Mouse (Mus musculus) 3134 (cell line): ENCODE measurements around the gene Pcnx3.
A peak's percentile ranks its signal among the peaks of the same experiment; 100 is the strongest.
"Not testable (repeated sequence)": the region's sequence is repeated elsewhere in the genome, so short reads cannot be mapped to it uniquely, and the experiment has no call there.

ENCODE experiments used
- DNase-seq: peaks from one replicate; pipeline ENCODE4 v3.0.0-alpha.2; 2011; ENCODE audit warnings: low spot score; ENCODE audit not compliant: insufficient read length; ENCODE audit errors: extremely low read depth

Gene Pcnx3

DNA sequence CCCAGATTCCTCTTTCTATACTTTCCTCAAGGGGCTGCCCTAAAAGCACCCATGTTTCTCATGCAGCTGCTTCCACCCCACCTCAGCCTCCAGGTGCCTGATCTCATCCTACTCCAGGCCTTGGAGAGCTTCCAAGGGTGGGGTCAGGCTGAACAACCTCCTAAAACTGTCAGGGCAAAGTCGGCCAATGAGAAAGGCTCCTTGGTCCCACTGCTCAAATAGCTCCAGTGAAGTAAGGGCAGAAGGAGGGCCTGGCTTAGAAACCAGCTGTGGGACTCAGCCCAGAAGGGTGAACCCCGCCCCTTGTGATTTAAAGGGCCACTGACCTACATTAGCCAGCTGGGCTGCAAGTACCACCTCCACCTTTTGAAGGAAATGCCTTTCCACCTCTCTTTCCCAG, 25.0 kb upstream of the Pcnx3 start:
- DNase-seq, result no peak

DNA sequence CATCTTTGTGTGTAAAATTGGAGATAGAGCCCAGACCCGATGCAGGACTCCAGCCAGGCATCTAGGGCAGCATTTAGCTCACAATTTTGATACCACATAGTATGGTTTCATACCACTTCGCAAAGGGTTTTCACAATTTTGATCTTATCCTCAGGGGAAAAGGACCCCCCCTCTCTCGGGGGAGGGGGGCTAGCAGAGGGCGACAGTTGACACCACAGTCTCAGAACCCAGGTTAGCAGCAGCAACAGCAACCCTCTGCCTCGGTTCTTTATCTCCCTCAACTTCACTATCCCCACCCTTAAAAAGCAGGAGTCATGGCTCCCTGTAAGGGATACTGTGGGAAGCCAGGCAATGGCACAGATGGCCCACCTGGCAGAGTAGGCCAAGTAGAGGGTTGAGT, 24.5 kb upstream of the Pcnx3 start:
- no peak for DNase-seq

DNA sequence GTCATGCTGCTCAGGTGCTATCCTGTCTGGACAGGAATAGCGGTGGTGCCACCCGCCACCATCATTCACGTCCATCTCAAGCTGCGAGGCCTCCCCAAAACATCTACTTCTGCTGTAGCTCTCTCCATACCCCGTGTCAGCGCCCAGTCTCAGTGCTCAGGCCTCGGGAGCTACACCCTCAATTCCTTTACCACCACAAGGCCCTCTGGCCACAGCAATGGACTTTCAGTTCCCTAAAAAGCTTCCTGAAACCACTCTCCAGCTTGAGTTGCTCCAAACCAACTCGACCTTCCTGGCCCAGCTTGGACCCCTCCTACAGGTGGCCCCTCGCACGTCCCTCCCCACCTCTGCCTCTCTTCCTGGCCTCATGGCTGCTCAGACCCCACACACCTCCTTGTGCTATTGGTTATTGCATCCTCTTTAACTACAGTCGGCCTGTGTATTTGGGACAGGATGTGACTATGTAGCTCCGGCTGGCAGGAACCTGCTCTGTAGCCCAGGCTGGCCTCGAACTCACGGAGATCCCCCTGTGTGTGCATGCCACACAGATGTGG, 23.3 kb upstream of the Pcnx3 start:
- no peak for DNase-seq

DNA sequence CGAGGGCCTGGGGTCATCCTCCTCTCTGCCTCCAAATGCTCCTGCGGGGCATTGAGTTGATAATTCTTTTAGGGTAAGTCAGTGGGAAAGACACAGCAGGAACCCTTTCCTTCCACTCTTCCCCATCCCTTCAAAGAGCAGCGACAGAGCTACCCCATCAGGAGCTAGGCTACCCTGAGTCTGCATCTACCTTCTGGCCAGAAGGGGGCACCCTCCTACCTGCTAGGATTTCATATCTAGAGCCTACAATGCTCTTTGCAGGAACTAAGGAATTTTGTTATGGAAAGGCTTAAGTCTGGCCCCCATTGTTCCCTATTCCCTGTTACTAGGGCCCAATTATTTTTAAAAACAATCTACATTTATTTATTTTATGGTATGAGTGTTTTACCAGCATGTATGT, 22.5 kb upstream of the Pcnx3 start:
- no peak for DNase-seq

DNA sequence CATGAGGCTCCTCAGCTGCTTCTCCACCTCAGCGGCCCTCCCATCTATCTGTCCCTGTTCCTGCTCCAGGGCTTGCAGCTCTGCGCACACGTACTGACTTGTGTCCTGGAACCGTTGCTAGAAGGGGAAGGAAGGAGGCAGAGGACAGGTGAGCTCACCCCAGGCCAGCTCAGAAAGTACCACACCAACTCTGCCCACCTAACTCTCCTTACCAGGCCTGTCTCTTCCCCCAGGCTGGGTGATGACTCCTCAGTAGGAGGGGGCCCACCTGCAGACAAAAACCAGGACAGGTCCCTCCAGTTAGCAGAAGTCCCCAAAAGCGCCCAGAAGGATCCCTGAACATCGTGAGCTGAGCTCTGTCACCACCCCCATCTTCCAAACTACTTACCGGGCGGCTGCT, 21.9 kb upstream of the Pcnx3 start:
- DNase-seq, result no peak

DNA sequence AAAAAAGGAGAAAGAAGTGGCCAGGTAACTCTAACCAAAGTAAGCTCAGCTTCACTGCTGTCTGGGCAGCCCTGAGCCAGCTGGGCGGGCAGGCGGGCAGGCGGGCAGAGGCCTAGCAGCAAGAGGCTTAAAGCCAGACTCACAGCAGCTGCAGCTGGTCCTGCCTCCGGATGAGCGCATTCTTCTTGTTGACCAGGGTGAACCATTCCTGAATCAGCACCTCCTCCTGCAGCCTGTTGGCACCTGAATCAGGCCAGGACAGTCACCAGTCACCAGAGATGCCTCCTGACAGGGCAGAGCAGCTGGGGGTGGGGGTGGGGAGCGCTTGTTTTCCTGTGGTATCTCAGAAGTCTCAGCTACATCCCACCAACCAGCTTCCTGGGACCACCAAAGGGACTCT, 21.4 kb upstream of the Pcnx3 start:
- DNase-seq, result no peak

DNA sequence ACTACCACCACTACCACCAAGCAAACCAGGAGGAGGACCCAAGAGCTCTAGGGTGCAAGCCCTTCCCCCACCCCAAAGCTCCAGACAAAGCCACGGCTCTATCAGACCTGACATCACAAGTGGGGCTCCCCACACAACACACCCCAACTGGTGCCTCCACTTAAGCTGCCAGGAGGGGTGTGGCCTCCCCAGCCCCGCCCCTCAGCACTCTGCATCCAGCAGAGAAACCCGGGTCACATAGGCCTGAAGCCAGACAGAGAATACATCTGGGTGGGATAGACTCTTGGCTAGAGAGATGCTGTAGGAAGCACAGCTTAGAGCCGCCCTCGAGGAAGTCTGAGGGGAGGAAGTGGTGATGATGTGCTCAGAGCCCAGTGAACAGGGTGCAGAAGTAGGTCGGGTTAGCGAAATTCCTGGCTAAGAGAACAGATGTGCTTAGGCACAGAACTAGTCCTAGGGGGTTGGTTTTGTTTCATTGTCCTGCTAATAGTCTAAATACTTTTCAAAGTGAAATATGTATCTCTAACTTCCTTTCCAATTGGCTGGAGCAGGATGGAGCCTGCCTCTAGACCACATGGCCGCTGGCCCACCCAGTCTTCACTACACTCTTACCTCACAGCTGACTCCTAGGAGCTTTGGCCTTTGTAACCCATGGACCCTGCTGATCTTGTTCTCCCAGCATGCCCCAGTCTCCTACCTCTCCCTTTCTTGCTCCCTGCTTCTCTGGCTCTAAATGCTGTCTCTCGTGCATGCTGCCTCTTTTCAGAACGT, 16.3 kb upstream of the Pcnx3 start:
- no peak for DNase-seq

DNA sequence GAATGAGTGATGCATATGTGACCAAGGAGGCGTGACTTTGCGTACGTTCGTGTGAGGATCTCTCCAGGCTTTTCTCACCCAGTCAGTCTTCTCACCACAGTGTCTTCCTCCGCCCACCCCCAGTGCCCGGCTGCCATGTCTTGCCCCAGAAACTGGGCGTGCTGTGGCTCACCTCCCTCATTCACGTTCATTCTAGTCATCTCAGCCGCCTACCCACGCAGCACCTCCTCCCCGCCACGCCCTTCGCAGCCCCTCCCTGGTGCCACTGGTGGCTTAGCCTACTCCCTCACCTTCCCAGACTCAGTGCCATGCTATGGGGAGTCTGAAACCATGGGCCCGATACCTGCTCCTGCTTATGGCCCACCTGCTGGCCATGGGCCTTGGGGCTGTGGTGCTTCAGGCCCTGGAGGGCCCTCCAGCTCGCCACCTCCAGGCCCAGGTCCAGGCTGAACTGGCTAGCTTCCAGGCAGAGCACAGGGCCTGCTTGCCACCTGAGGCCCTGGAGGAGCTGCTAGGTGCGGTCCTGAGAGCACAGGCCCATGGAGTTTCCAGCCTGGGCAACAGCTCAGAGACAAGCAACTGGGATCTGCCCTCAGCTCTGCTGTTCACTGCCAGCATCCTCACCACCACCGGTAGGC, 15.6 kb upstream of the Pcnx3 start, which contains the start of gene Kcnk7:
TSS of gene Kcnk7 (plus strand) at position 205 of the 638 bp plus-strand sequence.
- DNase-seq, result no peak

DNA sequence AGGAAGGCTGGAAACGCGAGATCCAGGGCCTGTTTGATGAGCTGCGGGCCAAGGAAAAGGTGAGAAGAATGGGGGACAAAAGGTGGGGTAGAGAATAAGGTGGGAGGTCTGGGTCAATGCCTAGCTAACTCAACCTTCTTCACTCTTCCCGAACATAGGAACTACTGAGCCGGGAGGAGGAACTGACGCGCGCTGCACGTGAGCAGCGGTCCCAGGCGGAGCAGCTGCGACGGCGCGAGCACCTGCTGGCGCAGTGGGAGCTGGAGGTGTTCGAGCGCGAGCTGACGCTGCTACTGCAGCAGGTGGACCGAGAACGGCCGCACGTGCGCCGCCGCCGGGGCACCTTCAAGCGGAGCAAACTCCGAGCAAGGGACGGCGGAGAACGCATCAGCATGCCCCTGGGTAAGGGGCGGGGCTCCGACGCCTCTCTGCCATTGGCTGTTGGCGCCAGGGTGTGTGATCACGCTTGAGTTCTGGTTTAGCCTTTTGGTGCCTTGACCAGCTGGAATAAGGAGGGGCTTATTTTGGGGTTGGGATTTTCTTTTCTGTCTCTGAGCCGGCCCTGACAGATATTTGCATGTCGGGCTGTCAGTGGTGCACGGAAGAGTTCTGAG, 7.2 kb upstream of the Pcnx3 start:
- no peak for DNase-seq

DNA sequence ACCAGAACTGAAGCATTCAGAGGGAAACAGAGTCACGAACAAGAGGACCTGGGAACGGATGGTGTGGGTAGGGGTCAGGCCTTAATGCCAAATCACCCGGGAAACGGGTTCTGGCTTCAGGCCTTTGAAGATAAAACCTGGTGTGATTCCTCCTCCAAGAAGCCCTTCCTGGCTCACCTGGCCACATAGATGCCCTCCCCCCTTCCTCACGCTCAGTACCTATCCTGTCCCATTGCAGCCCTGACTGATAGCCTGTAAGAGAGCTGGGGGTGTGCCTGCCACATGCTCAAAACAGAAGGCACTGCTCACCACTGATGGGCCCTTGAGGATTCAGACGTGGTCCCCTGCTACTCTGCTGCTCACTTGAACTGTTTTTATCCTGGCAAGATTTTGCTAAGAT, 5.1 kb upstream of the Pcnx3 start:
- no peak for DNase-seq

DNA sequence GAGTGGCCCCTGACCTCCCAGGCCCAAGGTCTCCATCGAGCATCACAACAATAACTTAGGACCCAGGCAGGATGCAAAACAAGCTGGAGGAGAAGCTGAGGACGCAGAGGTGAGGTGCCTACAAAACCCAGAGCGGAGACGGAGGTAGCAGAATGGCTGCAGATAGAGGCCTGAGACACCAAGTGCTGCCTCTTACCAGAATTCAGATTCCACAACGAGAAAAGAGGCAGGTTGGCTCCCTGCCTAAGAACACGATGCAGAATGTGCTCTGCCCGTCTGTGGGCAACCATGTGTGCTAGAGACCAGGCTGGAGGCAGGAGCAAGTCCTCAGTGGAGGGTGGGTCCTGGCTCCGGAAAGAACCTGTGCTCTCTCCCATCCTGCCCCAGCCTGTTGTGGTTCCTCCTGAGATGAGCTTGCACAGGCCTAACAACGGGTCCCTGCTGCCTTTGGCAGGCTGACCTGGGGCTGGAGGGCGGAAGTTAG, 4.2 kb upstream of the Pcnx3 start:
- DNase-seq, result no peak

DNA sequence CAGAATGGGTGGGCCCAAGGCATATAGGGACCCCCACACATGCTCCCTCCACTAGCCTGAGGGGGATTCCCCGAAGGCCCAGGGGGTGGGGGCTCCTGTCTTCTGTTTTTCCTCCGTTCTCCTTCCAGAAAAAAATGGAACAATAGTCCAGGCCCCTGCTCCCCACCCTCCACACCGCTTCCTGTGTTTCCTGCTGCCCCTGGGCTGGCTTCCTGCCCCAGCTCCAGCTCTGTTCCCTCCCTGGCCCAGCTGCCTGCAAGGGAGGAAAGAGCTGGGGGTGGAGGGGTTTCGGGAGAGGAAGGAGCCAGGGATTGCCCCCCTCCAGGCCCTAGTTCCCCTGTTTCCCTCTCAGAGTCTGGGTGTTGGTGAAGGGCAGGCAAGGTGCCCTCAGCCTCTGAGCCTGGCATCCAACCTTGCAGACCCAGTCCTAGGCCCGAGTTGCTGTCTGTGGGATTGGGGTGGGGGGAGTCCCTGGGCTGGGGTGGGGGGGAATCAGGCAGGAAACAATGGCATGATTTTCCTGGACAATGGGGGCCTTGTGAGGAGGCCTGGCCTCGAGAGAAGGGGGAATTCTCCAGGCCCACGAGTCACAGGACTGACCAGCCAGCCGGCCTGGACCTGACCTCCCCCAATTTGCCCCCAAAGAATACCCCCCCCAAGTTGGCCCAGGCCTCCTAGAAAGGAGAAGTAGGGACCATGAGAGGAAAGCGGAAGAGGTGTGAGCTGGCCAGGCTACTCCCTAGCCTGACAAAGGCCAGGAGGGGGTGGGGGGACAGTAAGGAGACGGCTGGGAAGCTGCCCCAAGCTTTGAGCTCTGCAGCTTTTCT, 3.6 kb upstream of the Pcnx3 start:
- no peak for DNase-seq

DNA sequence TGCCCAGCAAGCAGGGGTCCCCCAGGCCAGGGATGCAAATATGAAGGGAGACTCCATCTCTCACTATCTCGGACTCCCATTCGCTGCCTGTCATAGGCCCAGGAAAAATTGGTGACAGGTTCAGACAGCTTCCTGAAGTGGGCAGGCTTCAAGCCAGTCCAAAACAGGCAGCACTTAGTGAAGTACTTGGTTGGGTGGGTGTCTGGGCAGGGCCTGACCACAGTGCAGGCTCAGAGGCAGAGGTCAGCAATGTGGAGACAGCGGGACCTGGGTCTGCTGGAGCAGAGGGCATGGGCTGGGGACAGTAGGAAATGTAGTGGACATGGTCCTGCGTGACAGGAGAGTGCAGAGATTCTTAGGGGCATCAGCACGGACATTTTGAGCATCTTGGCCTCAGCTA, 2.9 kb upstream of the Pcnx3 start:
- no peak for DNase-seq

DNA sequence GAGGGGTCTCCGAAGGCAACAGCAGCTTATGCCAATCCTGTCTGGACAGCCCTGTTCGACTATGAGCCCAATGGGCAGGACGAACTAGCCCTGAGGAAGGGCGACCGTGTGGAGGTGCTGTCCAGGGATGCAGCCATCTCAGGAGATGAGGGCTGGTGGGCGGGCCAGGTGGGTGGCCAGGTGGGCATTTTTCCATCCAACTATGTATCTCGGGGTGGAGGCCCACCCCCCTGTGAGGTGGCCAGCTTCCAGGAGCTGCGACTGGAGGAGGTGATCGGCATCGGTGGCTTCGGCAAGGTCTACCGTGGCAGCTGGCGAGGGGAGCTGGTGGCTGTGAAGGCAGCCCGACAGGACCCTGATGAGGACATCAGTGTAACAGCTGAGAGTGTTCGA, 1.6 kb upstream of the Pcnx3 start:
- DNase-seq, result no peak

DNA sequence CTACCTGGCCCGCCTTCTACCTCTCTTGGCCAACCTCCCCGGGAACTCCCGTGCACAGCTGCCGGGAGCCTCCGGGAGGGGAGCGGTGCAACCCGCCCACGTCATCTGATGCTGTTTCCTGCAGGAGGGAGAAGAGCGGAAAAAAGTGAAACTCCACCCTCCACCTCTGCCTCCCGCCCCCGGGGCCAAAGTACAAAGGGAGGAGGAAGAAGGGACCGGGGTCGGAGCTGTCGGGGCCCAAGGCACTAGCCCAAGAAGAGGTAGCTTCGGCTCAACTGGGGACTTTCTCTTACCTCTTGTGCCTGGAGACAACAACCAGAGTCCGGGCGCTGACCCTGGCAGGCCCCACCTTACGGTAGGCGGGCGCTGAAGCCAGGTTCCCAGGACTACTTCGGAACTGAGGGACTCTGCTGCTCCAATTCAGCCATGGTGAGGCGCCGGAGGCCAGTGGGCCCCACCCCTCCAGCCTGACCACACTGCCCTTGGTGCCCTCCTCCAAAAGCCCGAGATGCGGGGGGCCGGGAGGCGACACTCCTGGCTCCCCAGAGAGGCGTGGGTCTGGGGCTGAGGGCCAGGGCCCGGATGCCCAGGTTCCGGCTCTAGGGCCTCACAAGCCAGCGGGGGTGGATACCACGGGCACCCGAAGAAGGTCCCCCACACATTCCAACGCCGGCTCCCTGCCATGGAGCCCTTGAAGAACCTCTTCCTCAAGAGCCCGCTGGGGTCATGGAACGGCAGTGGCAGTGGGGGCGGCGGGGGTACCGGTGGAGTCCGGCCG, 1.0 kb upstream of the Pcnx3 start:
- peak; percentile 89 for DNase-seq

DNA sequence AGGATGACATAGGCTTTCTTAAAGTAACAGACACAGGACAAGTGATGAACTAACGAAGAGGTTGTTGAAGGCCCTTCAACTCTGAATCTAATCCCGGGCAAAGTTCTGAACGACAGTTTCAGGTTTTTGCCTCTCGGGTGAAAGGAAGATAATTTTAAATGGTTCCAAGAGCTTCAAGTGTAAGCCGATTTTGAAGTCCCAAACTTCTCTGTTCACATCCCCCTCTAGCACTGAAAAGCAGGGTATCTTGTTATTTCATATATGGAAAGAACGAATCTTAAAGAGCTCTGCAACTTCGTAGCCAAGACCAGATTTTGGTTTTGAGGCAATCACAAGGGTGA, 350 bp upstream of the Pcnx3 start:
- DNase-seq, result no peak

DNA sequence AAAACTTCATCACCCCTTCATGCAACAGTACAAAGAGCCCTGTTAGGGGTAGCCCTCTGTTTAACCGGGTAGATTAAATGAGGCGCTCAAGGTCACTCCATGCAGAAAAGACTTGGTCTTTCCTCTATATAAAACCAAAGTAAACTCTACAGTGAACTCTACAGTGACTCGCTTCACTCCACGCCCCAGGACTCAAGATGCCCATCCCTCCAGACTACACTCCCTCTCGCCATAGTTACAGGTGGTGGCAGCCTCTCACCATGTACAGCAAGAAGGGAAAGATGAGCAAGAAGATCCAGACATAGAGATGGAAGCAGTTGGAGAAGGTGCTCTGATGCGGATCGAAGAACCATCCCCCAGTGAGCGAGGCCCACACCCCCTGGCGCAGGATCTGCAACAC, 970 bp downstream of the Pcnx3 start:
- no peak for DNase-seq

DNA sequence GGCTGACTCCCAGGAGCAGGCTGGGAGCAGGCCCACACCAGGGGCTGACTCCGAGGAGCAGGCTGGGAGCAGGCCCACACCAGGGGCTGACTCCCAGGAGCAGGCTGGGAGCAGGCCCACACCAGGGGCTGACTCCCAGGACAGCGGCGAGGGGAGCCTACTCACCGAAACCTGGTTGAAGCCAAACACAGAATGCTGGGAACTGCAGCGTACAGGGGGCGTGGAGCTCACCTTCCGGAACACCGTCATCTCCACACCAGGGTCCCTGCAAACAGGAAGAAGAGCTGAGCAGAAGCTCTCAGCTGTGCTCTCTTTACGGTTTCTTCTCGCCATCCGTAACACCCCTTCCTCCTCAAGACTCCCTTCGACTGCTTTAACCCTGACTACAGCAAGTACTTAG, 1.8 kb downstream of the Pcnx3 start:
- DNase-seq, result not testable (repeated sequence)

DNA sequence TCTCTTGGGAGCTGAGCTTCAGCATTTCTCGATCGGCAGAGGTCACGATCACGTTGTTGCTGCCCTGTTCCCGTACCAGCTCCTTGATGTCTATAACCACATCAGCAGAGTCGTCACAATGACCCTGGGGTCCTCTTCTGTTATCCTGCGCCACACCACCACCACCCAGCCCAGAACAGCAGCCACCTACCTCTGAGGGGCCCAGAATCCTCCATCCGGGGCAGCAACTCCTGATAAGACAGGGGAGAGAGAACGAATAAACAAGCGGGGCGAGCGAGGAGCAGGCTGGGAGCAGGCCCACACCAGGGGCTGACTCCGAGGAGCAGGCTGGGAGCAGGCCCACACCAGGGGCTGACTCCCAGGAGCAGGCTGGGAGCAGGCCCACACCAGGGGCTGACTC, 2.3 kb downstream of the Pcnx3 start:
- DNase-seq, result no peak

DNA sequence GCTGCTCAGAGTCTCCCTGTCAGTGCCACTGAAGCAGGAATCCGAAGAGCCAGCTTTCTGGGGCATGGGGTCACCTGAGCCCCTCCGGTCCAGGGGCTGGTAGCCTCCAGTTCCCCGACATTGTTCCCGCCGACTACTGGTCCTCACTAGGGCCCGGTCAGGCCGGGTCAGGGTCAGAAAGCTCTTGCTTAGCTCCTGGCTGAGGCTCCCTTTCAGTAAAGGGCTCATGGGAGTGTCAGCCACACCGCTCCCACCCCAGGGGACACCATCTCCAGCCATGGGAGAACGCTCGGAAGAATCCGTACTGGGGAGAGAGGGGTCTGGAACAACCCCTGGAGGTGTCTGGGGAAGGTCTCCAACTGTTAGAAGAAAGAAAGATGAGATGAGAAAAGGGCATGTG, 2.8 kb downstream of the Pcnx3 start:
- DNase-seq, result no peak
